Mouse (Mus musculus) midbrain, postnatal 0 days (tissue): ENCODE measurements around the gene Acp1. TPM values are rescaled to one million over a fixed set of nuclear protein-coding genes. Genes with fewer than 3 reads are reported as not detected.
A peak's percentile ranks its signal among the peaks of the same experiment; 100 is the strongest.

Experiments
- ATAC-seq: fragments of 200-750 bp; cut with Nextera tagmentation; 2 replicates; pipeline ENCODE4 v1.8.0; 2017; ENCODE audit warnings: moderate number of reproducible peaks, mild to moderate bottlenecking, moderate TSS enrichment, moderate library complexity; ENCODE audit not compliant: low FRiP score
- DNase-seq: peaks from one replicate; pipeline ENCODE4 v3.0.0-alpha.2; 2015; ENCODE audit warnings: low spot score
- H3K27ac ChIP-seq: fragments of 300-500 bp; sonication (generic); 2 replicates; pipeline ENCODE4 v1.5.1; 2014; ENCODE audit warnings: low read depth, mild to moderate bottlenecking, low read length, mixed read lengths
- H3K27me3 ChIP-seq: fragments of 300-500 bp; sonication (generic); 2 replicates; pipeline ENCODE4 v1.6.1; 2014; ENCODE audit warnings: low read length, control low read depth, mixed read lengths; ENCODE audit not compliant: insufficient read depth
- H3K36me3 ChIP-seq: fragments of 300-500 bp; sonication (generic); 2 replicates; pipeline ENCODE4 v1.6.1; 2014; ENCODE audit warnings: low read length, control low read depth, mixed read lengths; ENCODE audit not compliant: insufficient read depth
- H3K4me1 ChIP-seq: fragments of 300-500 bp; sonication (generic); 2 replicates; pipeline ENCODE4 v1.6.1; 2014; ENCODE audit warnings: mild to moderate bottlenecking, control low read depth, antibody characterized with exemption, low read length, mixed read lengths; ENCODE audit not compliant: insufficient read depth
- H3K4me2 ChIP-seq: fragments of 300-500 bp; sonication (generic); 2 replicates; pipeline ENCODE4 v1.6.1; 2014; ENCODE audit warnings: low read depth, mild to moderate bottlenecking, low read length, mixed read lengths; ENCODE audit not compliant: poor library complexity, severe bottlenecking
- H3K4me3 ChIP-seq: fragments of 300-500 bp; sonication (generic); 2 replicates; pipeline ENCODE4 v1.5.1; 2014; ENCODE audit warnings: low read depth, mild to moderate bottlenecking, low read length, moderate library complexity
- H3K9ac ChIP-seq: fragments of 300-500 bp; sonication (generic); replicated peaks from 2 replicates; pipeline ENCODE4 v1.6.1; 2014; ENCODE audit warnings: mild to moderate bottlenecking, low read length, moderate library complexity, mixed read lengths; ENCODE audit not compliant: poor library complexity, severe bottlenecking
- H3K9me3 ChIP-seq: fragments of 300-500 bp; sonication (generic); 2 replicates; pipeline ENCODE4 v1.6.1; 2016; ENCODE audit warnings: low read length, control low read depth
- CTCF ChIP-seq: IDR thresholded peaks from 2 replicates; pipeline ENCODE4 v1.5.1; 2016; ENCODE audit warnings: antibody characterized with exemption, mild to moderate bottlenecking
- WGBS: fragments of 180-500 bp; shearing (Covaris S2); extraction: QIAGEN DNeasy Blood & Tissue Kit; methylation state at CpG from one replicate; pipeline ENCODE4 v1.1.7; 2014; 5-methylcytosine and 5-hydroxymethylcytosine counted together
- polyA plus RNA-seq: library from polyadenylated mRNA; unstranded; fragments of >200 nt; fragmentation: Nextera tagmentation; extraction: Ambion mirVana; gene quantifications from 2 replicates; pipeline ENCODE4 v1.2.1, GENCODE M21; 2015
- total RNA-seq: library from RNA; depleted of rRNA; stranded (reverse); fragments of >200 nt; gene quantifications from 2 replicates; pipeline ENCODE4 v1.2.3, GENCODE M21; 2014

Gene Acp1
- total and polyA plus RNA-seq, 2 experiments from 2014 or later, result 24.3 to 113 TPM

- no peak overlapping the region for H3K9ac ChIP-seq
- 94% methylated on average over 1 of the region's 1 CpGs for whole genome bisulfite sequencing
- H3K9me3 ChIP-seq, result no peaks in the 10 kb centered on the region
- no peak for TF ChIP-seq CTCF
- H3K4me2 ChIP-seq, result no peak overlapping the region
- DNase-seq (no peak), ATAC-seq (no peak)
- no peak overlapping the region for H3K27ac ChIP-seq
- H3K4me3 ChIP-seq, result no peak overlapping the region
- peaks cover 7% of the 10 kb centered on the region; the same call in 1 of the 2 replicates for H3K4me1 ChIP-seq
- no peaks in the 10 kb centered on the region for H3K27me3 ChIP-seq
- H3K36me3 ChIP-seq, result peaks cover under 1% of the 10 kb centered on the region
These were observed 2.7 kb downstream of the Acp1 start for GRCm38 (mm10) chr12:30908658-30909057.

DNA sequence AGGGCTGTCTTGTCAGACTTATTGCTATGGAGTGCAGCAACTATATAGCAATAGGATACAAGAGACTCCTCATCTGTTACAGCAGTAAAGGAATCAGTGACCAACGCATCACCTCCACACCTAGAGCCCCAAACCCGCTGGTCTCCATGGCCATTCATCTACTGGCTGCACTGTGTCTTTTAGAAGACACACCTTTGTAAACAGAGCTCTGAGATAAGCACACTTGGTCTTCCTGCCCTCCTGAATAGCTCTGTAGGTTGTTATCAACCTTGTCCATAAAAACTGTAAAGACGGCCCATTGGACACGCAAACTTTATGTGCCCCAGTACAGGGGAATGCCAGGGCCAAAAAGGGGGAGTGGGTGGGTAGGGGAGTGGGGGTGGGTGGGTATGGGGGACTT lies 14.3 kb downstream of the Acp1 start:
- Histone ChIP-seq H3K27me3 (no peaks in the 10 kb centered on the region), H3K36me3 (peaks cover 8% of the 10 kb centered on the region), H3K9ac (no peak overlapping the region), H3K4me3 (no peak overlapping the region), H3K4me1 (no peaks in the 10 kb centered on the region), H3K9me3 (no peaks in the 10 kb centered on the region), H3K4me2 (no peak overlapping the region), H3K27ac (no peak overlapping the region)
- DNase-seq, result no peak
- TF ChIP-seq CTCF, result no peak
- 97% methylated on average over 4 of the region's 4 CpGs for WGBS
- no peak for ATAC-seq

DNA sequence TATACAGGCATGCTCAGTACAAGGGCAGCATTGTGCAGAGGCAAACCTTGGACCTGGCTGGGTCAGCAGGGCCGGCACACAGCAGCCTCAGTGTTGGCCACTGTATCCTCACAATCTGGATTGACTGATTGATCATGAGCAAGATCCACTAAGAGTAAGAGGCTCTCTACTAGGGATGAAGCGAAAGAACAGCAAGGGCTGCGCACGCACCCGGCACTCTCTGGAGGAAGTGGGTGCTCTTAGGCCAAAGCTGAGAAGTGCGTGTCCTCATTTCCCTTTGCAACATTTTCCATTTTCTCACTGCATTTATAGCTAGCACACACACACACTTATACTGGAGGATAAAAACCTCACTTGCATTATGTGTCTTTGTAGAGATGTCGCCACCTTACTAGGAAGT lies 20.0 kb downstream of the Acp1 start:
- Histone ChIP-seq H3K4me2 (no peak overlapping the region), H3K4me1 (no peaks in the 10 kb centered on the region), H3K9me3 (no peaks in the 10 kb centered on the region), H3K4me3 (no peak overlapping the region), H3K36me3 (peaks cover 6% of the 10 kb centered on the region), H3K27ac (no peak overlapping the region), H3K27me3 (0 out of 2 replicates have a peak, but pooled peaks cover under 1% of the 10 kb centered on the region), H3K9ac (no peak overlapping the region)
- no peak for DNase-seq
- no peak for TF ChIP-seq CTCF
- no peak for ATAC-seq
- 87% methylated on average over 7 of the region's 7 CpGs for WGBS

GRCm38 (mm10) chr12:30890067-30890466 lies 21.3 kb downstream of the Acp1 start:
- 34% methylated on average over 5 of the region's 5 CpGs for WGBS
- Histone ChIP-seq H3K4me2 (no peak overlapping the region), H3K4me1 (no peaks in the 10 kb centered on the region), H3K9me3 (no peaks in the 10 kb centered on the region), H3K36me3 (peaks cover 6% of the 10 kb centered on the region), H3K27me3 (peaks cover 11% of the 10 kb centered on the region), H3K4me3 (no peak overlapping the region), H3K27ac (no peak overlapping the region), H3K9ac (no peak overlapping the region)
- peak; percentile 87 for DNase-seq
- peak; percentile 98 for TF ChIP-seq CTCF
- ATAC-seq, result peak; percentile 74; the same call in 1 of the 2 replicates

GRCm38 (mm10) chr12:30888003-30888402 lies 23.4 kb downstream of the Acp1 start:
- no peak for ATAC-seq
- no peak overlapping the region for H3K4me2 ChIP-seq
- WGBS, result 80% methylated on average over 4 of the region's 4 CpGs
- no peak overlapping the region for H3K9ac ChIP-seq
- peaks cover 21% of the 10 kb centered on the region for H3K27me3 ChIP-seq
- DNase-seq, result no peak
- no peak for TF ChIP-seq CTCF
- H3K36me3 ChIP-seq, result no peaks in the 10 kb centered on the region
- no peak overlapping the region for H3K4me3 ChIP-seq
- no peak overlapping the region for H3K27ac ChIP-seq
- H3K9me3 ChIP-seq, result no peaks in the 10 kb centered on the region
- H3K4me1 ChIP-seq, result no peaks in the 10 kb centered on the region; the same call in 1 of the 2 replicates

DNA sequence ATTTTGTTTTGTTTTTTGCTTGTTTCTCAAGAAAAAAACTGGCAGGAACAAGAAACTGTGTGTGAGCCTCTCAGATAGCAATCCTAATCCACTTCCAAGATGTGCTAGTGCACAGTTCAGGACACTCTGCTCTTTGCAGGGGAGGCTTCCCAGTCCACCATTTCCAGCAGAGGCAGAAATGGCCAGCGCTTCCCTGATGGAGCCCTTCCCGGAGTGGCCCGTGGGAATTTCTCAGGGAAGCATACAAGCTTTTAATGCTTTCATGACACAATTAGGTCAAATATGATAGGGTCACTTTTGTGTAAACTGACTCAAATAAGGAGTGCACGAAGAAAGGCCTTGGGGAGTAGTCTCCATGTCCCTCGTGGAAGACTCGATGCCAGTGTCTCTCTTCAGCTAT lies 25.5 kb downstream of the Acp1 start:
- H3K27ac ChIP-seq, result no peak overlapping the region
- no peak for TF ChIP-seq CTCF
- 74% methylated on average over 6 of the region's 6 CpGs for WGBS
- H3K27me3 ChIP-seq, result peaks cover 21% of the 10 kb centered on the region
- DNase-seq, result no peak
- H3K9me3 ChIP-seq, result no peaks in the 10 kb centered on the region
- H3K4me2 ChIP-seq, result no peak overlapping the region
- H3K36me3 ChIP-seq, result no peaks in the 10 kb centered on the region
- no peak overlapping the region for H3K9ac ChIP-seq
- H3K4me3 ChIP-seq, result no peak overlapping the region
- no peak for ATAC-seq
- no peaks in the 10 kb centered on the region; the same call in 1 of the 2 replicates for H3K4me1 ChIP-seq
